ENCODE assay signal across 29 mouse cellular contexts in the genomic region with DNA sequence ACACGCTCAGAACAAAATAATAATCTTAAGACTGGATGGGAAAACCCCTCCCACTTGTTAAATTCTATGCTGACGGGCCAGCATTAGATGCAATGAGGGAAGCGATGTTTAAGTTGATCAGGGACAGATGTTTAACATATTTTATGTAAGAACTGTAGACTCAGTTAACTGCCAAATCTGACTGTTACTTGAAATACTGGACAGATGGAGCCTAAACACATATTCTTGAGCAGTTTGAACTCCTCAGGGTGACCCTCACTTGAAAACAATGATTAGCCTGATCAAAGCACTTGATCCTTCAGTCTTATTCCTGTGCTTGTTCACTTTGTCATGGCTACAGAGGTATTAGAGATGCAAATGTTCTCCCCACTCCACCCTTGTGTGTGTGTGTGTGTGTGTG.
DNase-seq lines count a peak whose midpoint lies in the region; ATAC-seq and TF ChIP-seq lines count a peak whose summit lies in the region.
"Had no signal": no experiment of that assay in that cellular context is flagged by ENCODE, and none has a peak within 500 bp of the region (broad histone marks: within the 10 kb centered on the region; RNA-seq: fewer than 3 reads in every experiment).

No protein-coding gene starts in this region.

- H3K4me2 ChIP-seq in limb, embryonic 14.5 days (replicated peaks; ENCODE audit: low read depth, low read length, severe bottlenecking): no peak overlapping the region
- no peak overlapping the region for H3K4me2 ChIP-seq in stomach, embryonic 16.5 days (ENCODE audit: low read depth, low read length)
- H3K4me2 ChIP-seq: forebrain, embryonic 15.5 days; hindbrain, embryonic 13.5 days; limb, embryonic 12.5 days; liver, embryonic 12.5 days had no signal

- no peak for TF ChIP-seq POLR2A in limb, embryonic 14.5 days (IDR thresholded peaks at IDR 0.05; ENCODE audit: borderline replicate concordance, extremely low read depth, insufficient read depth, insufficient read length)

- H3K27ac ChIP-seq in limb, embryonic 14.5 days (replicated peaks; ENCODE audit: low read depth, low read length): no peak overlapping the region
- H3K27ac ChIP-seq in limb, embryonic 10.5 days: no peak overlapping the region
- H3K27ac ChIP-seq in ES-E14 (ENCODE audit: insufficient read depth, low read depth, low read length, poor library complexity, severe bottlenecking): no peak overlapping the region
- H3K27ac ChIP-seq in stomach, embryonic 16.5 days (ENCODE audit: low read length): 0 out of 2 replicates have a peak overlapping the region, but pooled peaks have one; percentile 12
- H3K27ac ChIP-seq: forebrain, embryonic 10.5 days; forebrain, embryonic 15.5 days; gastrocnemius, adult 2 months; heart, embryonic 10.5 days; hindbrain, embryonic 13.5 days; limb, embryonic 12.5 days; liver, embryonic 12.5 days; macrophage had no signal

- no peaks in the 10 kb centered on the region for H3K27me3 ChIP-seq in limb, embryonic 14.5 days (ENCODE audit: control insufficient read depth, insufficient read depth, low read length)
- H3K27me3 ChIP-seq in limb, embryonic 10.5 days (ENCODE audit: low read depth, poor library complexity, severe bottlenecking): no peaks in the 10 kb centered on the region
- H3K27me3 ChIP-seq in stomach, embryonic 16.5 days (ENCODE audit: control insufficient read depth, insufficient read depth, low read length): no peaks in the 10 kb centered on the region
- H3K27me3 ChIP-seq: forebrain, embryonic 15.5 days; hindbrain, embryonic 13.5 days; limb, embryonic 12.5 days; liver, embryonic 12.5 days; Patski had no signal

- 43% methylated on average over 3 of the region's 3 CpGs for WGBS in limb, embryonic 14.5 days
- WGBS in limb, embryonic 10.5 days: 69% methylated on average over 3 of the region's 3 CpGs
- WGBS in stomach, embryonic 16.5 days: 60% methylated on average over 3 of the region's 3 CpGs

- H3K9ac ChIP-seq in limb, embryonic 14.5 days (ENCODE audit: low read depth, low read length, severe bottlenecking): no peak overlapping the region
- no peak overlapping the region for H3K9ac ChIP-seq in ES-E14 (ENCODE audit: insufficient read depth, low read depth, low read length, poor library complexity, severe bottlenecking)
- H3K9ac ChIP-seq in stomach, embryonic 16.5 days (ENCODE audit: low read length): no peak overlapping the region
- H3K9ac ChIP-seq: forebrain, embryonic 15.5 days; hindbrain, embryonic 13.5 days; limb, embryonic 12.5 days; liver, embryonic 12.5 days; liver, postnatal 0 days had no signal

- H3K36me3 ChIP-seq in limb, embryonic 14.5 days (ENCODE audit: control insufficient read depth, insufficient read depth, low read length): no peaks in the 10 kb centered on the region
- no peaks in the 10 kb centered on the region for H3K36me3 ChIP-seq in limb, embryonic 10.5 days
- no peaks in the 10 kb centered on the region for H3K36me3 ChIP-seq in ES-E14 (ENCODE audit: control insufficient read depth, insufficient read depth, low read length, poor library complexity, severe bottlenecking)
- H3K36me3 ChIP-seq in stomach, embryonic 16.5 days (ENCODE audit: control insufficient read depth, insufficient read depth, low read length): no peaks in the 10 kb centered on the region
- H3K36me3 ChIP-seq: forebrain, embryonic 10.5 days; forebrain, embryonic 15.5 days; G1E; heart, embryonic 10.5 days; hindbrain, embryonic 13.5 days; limb, embryonic 12.5 days; liver, embryonic 12.5 days had no signal

- DNase-seq in limb, embryonic 14.5 days (ENCODE audit: low spot score): peak; percentile 80
- no peak for DNase-seq in limb, embryonic 10.5 days (ENCODE audit: low spot score)
- DNase-seq in ES-E14 (ENCODE audit: low read depth, low spot score) (peak; percentile 54), R1 (ENCODE audit: low read depth, low spot score) (peak; percentile 28)
- DNase-seq: adrenal gland, adult 8-10 months; B cell, adult 2 months; cerebellum, adult 2 months; cerebellum, postnatal 14 days; gastrocnemius, adult 2 months; heart, postnatal 4 days; kidney, adult 8-10 months; kidney, postnatal 10 days; layer of hippocampus, adult 9-11 months; liver, postnatal 0 days; right cerebral cortex, postnatal 25 days had no signal

- ATAC-seq in limb, embryonic 14.5 days (ENCODE audit: low FRiP score, low read depth): no peak
- peak; percentile 72 for ATAC-seq in stomach, embryonic 16.5 days (ENCODE audit: insufficient read depth, low FRiP score)
- no peak for ATAC-seq in frontal cortex, adult (ENCODE audit: low TSS enrichment)
- ATAC-seq: forebrain, embryonic 15.5 days; intestine, embryonic 16.5 days; liver, embryonic 12.5 days; liver, postnatal 0 days; lung, postnatal 0 days; midbrain, embryonic 16.5 days; Patski had no signal

- H3K9me3 ChIP-seq in limb, embryonic 14.5 days (ENCODE audit: control insufficient read depth, low read length): no peaks in the 10 kb centered on the region
- no peaks in the 10 kb centered on the region for H3K9me3 ChIP-seq in limb, embryonic 10.5 days (replicated peaks)
- H3K9me3 ChIP-seq in ES-E14 (ENCODE audit: control insufficient read depth, insufficient read depth, low read depth, low read length): no peaks in the 10 kb centered on the region
- H3K9me3 ChIP-seq in stomach, embryonic 16.5 days (replicated peaks; ENCODE audit: control insufficient read depth, low read length): no peaks in the 10 kb centered on the region
- H3K9me3 ChIP-seq: forebrain, embryonic 10.5 days; forebrain, embryonic 15.5 days; G1E; heart, embryonic 10.5 days; hindbrain, embryonic 13.5 days; limb, embryonic 12.5 days; liver, embryonic 12.5 days had no signal

- no peak overlapping the region for H3K4me3 ChIP-seq in limb, embryonic 14.5 days (replicated peaks; ENCODE audit: low read length)
- no peak overlapping the region for H3K4me3 ChIP-seq in limb, embryonic 10.5 days
- no peak overlapping the region for H3K4me3 ChIP-seq in ES-E14 (ENCODE audit: insufficient read depth in 1 of 2, low read depth in 1 of 2, low read length in 2 of 2, poor library complexity in 1 of 2, severe bottlenecking in 1 of 2)
- no peak overlapping the region for H3K4me3 ChIP-seq in stomach, embryonic 16.5 days (replicated peaks; ENCODE audit: low read length)
- H3K4me3 ChIP-seq: forebrain, embryonic 10.5 days; forebrain, embryonic 15.5 days; gastrocnemius, adult 2 months; heart, embryonic 10.5 days; hindbrain, embryonic 13.5 days; limb, embryonic 12.5 days; liver, embryonic 12.5 days had no signal

- H3K4me1 ChIP-seq in limb, embryonic 14.5 days (ENCODE audit: control insufficient read depth, insufficient read depth, low read length): peaks cover 15% of the 10 kb centered on the region; the same call in 1 of the 2 replicates
- H3K4me1 ChIP-seq in limb, embryonic 10.5 days: peaks cover 2% of the 10 kb centered on the region; the same call in 1 of the 2 replicates
- H3K4me1 ChIP-seq in ES-E14 (ENCODE audit: control insufficient read depth in 2 of 2, insufficient read depth in 2 of 2, low read length in 2 of 2, poor library complexity in 1 of 2): 0 out of 4 replicates have a peak, but pooled peaks cover 0 to 1% of the 10 kb centered on the region in 2 experiments
- 0 out of 2 replicates have a peak, but pooled peaks cover 7% of the 10 kb centered on the region for H3K4me1 ChIP-seq in stomach, embryonic 16.5 days (ENCODE audit: control insufficient read depth, insufficient read depth, low read length)
- H3K4me1 ChIP-seq: forebrain, embryonic 15.5 days; heart, embryonic 10.5 days; hindbrain, embryonic 13.5 days; liver, embryonic 12.5 days had no signal

- in situ Hi-C loops in ES-E14 (cut with MboI; ENCODE audit: low sequenced_read_pairs in 2 of 2, unreplicated experiment in 2 of 2): no loop called here

TF ChIP-seq in ES-E14, 5 proteins besides CTCF, POLR2A, EP300 and RAD21:
- TF ChIP-seq CHD2 (IDR thresholded peaks at IDR 0.05; ENCODE audit: low read depth, low read length): no peak
